Mouse (Mus musculus) hematopoietic multipotent progenitor cell, adult 10-12 weeks (in vitro differentiated cells): Measurements from ENCODE around the gene Chmp2a. TPM values are rescaled to one million over a fixed set of nuclear protein-coding genes. Genes with fewer than 3 reads are reported as not detected.

Experiments
- polyA plus RNA-seq: library from polyadenylated mRNA; stranded (reverse); fragments of >175 nt; gene quantifications from 2 replicates; pipeline ENCODE4 v1.2.3, GENCODE M21; 2012; ENCODE audit warnings: low replicate concordance

The Chmp2a gene
- 60.7 and 267 TPM in 2 replicates for polyA plus RNA-seq

GRCm38 (mm10) chr7:13034148-13034977 is at the start of gene Chmp2a:
Chmp2a (minus strand) TSS chr7:13034807.

GRCm38 (mm10) chr7:13054287-13055010 is 19.8 kb upstream of the Chmp2a start, which contains the start of gene Mzf1:
Mzf1 (minus strand) TSS chr7:13054764.

GRCm38 (mm10) chr7:13037901-13038555 is 3.4 kb upstream of the Chmp2a start, which contains the start of gene Ube2m:
Ube2m (minus strand) TSS chr7:13038275.

GRCm38 (mm10) chr7:13010005-13010908 is 24.4 kb downstream of the Chmp2a start, which contains the start of gene Zbtb45:
Zbtb45 (minus strand) TSS chr7:13010034.

GRCm38 (mm10) chr7:12998851-12999250 is 35.8 kb downstream of the Chmp2a start, which contains the start of gene Trim28:
Trim28 (plus strand) TSS chr7:12999114.

DNA sequence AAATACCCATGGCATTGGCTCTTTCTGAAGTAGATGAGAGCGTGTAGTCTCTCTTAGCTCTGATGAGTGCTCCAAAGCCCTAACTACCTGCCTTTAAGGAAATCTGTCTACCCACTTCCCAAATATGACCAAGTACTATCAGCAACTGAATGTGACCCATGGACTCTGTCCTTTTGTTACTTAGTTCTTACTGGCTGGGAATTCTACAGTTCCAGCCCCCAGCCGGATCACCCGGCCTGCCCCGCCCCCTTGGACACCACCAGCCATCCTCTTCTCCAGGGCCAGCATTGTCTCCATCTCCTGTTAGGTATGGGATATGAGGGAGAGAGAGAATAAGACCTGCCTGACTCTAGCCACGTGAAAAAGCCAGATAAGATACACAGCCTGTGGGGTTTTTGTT is 36.6 kb downstream of the Chmp2a start, which contains the start of gene Slc27a5:
TSS of gene Slc27a5 (minus strand) at position 140 of the 400 bp plus-strand sequence.

Other genes starting within 250 kb of the Chmp2a start
- 0.33 and 1.6 TPM in 2 replicates for gene Zscan18, start 231.2 kb downstream of the Chmp2a start, polyA plus RNA-seq
- 0.53 and 1.9 TPM in 2 replicates for gene Zfp329, start 215.9 kb downstream of the Chmp2a start, polyA plus RNA-seq
- gene Zfp110, start 200.0 kb downstream of the Chmp2a start, polyA plus RNA-seq = 2.6 TPM in 2 replicates
- 0.53 and 0.71 TPM in 2 replicates for gene Zfp128, start 153.6 kb downstream of the Chmp2a start, polyA plus RNA-seq
- gene Zscan22, start 137.0 kb downstream of the Chmp2a start, polyA plus RNA-seq = 2.2 and 4.2 TPM in 2 replicates
- 409 and 2,630 TPM in 2 replicates for gene Rps5, start 112.5 kb downstream of the Chmp2a start, polyA plus RNA-seq
- gene Rnf225, start 107.4 kb downstream of the Chmp2a start, polyA plus RNA-seq = 0.27 and 0.29 TPM in 2 replicates
- 5.9 and 17.5 TPM in 2 replicates for gene Zfp324, start 69.0 kb downstream of the Chmp2a start, polyA plus RNA-seq
- gene Zfp446, start 57.0 kb downstream of the Chmp2a start, polyA plus RNA-seq = 4.8 and 5.9 TPM in 2 replicates
- 0.16 TPM in 1 of 2 replicates, not detected in the other for gene Slc27a5, start 36.6 kb downstream of the Chmp2a start, polyA plus RNA-seq
- gene Trim28, start 35.7 kb downstream of the Chmp2a start, polyA plus RNA-seq = 66.9 and 109 TPM in 2 replicates
- gene Zbtb45, start 24.8 kb downstream of the Chmp2a start, polyA plus RNA-seq = 48.4 and 91.4 TPM in 2 replicates
- gene Ube2m, start 3.5 kb upstream of the Chmp2a start, polyA plus RNA-seq = 85.1 and 106 TPM in 2 replicates
- gene Mzf1, start 20.0 kb upstream of the Chmp2a start, polyA plus RNA-seq = 0.93 and 2.4 TPM in 2 replicates
- not detected in 2 replicates for gene Vmn1r85, start 60.4 kb upstream of the Chmp2a start, polyA plus RNA-seq
- not detected in 2 replicates for gene Vmn1r86, start 85.1 kb upstream of the Chmp2a start, polyA plus RNA-seq
- gene Vmn1r87, start 105.3 kb upstream of the Chmp2a start, polyA plus RNA-seq = not detected in 2 replicates
- not detected in 2 replicates for gene Vmn1r88, start 124.8 kb upstream of the Chmp2a start, polyA plus RNA-seq
- gene Vmn1r89, start 178.2 kb upstream of the Chmp2a start, polyA plus RNA-seq = not detected in 2 replicates
- gene Lig1, start 242.5 kb upstream of the Chmp2a start, polyA plus RNA-seq = 9.6 and 22.9 TPM in 2 replicates
- 1.3 and 3.0 TPM in 2 replicates for gene Zswim9, start 243.9 kb upstream of the Chmp2a start, polyA plus RNA-seq